Mouse (Mus musculus) left cerebral cortex, adult 11 months (tissue): ENCODE results near the gene Capn12.
"Not testable (repeated sequence)": the region's sequence is repeated elsewhere in the genome, so short reads cannot be mapped to it uniquely, and the experiment has no call there.

Source experiments
- DNase-seq: peaks from one replicate; pipeline ENCODE4 v3.0.0; 2022; ENCODE audit warnings: low spot score

Gene Capn12

GRCm38 (mm10) chr7:28877856-28878255 is 3.4 kb upstream of the Capn12 start:
- DNase-seq = no peak

GRCm38 (mm10) chr7:28879606-28880005 is 1.6 kb upstream of the Capn12 start:
- no peak for DNase-seq

DNA sequence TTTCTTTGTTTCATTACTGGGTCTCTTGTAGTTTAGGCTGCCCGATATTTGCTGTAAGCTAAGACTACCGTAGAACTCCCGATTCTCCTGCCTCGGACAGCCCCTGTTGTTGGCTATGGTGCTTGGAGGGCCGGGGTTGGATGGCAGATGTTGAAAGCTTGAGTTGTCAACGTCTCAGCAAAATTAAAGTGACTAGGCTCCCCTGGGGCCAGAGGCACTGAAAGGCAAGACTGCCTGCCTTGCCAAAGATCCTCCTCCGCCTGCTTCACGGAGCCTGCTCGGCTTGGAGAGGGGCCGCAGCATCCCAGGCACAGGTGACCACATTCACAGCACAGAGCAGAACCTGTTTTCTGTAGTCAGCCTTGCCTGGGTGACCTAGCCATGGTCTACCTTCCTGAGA is 668 bp upstream of the Capn12 start:
- no peak for DNase-seq

GRCm38 (mm10) chr7:28883039-28883438 is 1.8 kb downstream of the Capn12 start:
- no peak for DNase-seq

DNA sequence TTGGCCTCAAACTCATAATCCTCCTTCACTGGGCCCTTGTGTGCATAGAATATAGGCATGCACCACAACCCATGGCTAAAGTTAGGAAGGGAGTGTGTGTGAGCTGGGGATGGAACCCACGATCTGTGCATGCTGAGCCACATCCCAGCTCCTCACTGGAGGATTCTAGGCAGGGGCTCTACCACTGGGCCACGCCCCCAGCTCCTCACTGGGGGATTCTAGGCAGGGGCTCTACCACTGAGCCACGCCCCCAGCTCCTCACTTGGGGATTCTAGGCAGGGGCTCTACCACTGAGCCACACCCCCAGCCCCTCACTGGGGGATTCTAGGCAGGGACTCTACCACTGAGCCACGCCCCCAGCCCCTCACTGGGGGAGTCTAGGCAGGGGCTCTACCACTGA is 2.5 kb downstream of the Capn12 start:
- not testable (repeated sequence) for DNase-seq

GRCm38 (mm10) chr7:28886486-28886885 is 5.3 kb downstream of the Capn12 start:
- DNase-seq = no peak

DNA sequence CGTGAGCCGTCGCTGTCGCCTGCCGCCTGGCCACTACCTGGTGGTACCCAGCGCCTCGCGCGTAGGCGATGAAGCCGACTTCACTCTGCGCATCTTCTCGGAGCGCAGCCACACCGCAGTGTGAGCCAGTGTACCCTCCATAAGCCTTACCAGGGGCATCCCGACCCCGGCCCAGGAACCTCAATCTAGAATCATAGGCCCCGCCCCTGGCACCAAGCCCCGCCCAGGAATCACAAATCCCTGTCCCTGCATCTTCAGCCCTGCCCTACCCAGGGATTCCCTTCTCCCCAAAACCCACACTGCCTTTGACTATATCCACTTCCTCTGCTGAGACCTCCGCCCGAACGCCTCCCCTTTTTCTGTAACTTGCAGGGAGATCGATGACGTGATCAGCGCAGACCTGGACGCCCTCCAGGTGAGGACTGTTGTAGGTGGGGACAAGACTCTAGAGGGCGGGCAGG is 7.5 kb downstream of the Capn12 start:
- no peak for DNase-seq

- no peak for DNase-seq
Observed at GRCm38 (mm10) chr7:28892601-28893000, 11.4 kb downstream of the Capn12 start.

- no peak for DNase-seq
Observed at GRCm38 (mm10) chr7:28893643-28894265, 12.5 kb downstream of the Capn12 start.

DNA sequence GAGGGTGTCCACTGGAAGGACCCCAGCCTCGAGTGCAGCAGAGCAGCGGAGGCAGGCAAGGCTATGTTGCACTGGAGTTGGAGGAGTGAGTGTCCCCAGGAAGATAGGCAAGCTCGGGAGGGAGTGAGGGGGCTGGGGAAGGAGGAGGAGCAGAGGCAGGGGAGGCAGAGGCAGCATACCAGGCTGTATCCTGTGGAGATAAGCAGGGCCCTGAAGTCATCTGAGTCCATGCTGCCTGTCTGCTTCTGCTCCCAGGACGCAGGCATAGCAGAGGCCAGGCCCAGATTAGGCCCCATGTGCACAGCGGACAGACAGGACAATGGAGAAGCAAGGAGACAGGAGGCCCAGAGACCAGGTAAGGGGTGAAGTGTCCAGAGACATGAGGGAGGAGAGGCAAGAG is 13.7 kb downstream of the Capn12 start:
- DNase-seq = no peak

GRCm38 (mm10) chr7:28897661-28898060 is 16.4 kb downstream of the Capn12 start:
- DNase-seq = no peak

DNA sequence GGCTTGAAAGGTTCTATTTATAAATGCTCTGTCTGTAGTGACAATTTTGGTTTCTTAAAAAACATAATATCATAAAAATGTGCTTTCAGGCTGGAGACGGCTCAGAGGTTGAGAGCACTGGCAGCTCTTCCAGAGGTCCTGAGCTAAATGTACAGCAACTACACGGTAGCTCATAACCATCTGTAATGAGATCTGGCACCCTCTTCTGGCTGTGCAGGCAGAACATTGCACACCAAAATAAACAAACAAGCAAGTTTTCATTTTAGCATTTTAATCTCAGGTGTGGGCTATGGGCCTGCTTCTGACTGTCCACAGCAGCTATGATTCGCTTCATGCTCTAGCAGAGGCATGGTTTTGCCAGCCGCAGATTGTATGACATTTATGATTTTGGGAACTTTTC is 18.8 kb downstream of the Capn12 start:
- DNase-seq = no peak

- no peak for DNase-seq
Observed at GRCm38 (mm10) chr7:28901311-28902125, 20.3 kb downstream of the Capn12 start.

- no peak for DNase-seq
Observed at GRCm38 (mm10) chr7:28902180-28902579, 21.0 kb downstream of the Capn12 start.

GRCm38 (mm10) chr7:28902809-28903208 is 21.6 kb downstream of the Capn12 start:
- peak; percentile 69 for DNase-seq

DNA sequence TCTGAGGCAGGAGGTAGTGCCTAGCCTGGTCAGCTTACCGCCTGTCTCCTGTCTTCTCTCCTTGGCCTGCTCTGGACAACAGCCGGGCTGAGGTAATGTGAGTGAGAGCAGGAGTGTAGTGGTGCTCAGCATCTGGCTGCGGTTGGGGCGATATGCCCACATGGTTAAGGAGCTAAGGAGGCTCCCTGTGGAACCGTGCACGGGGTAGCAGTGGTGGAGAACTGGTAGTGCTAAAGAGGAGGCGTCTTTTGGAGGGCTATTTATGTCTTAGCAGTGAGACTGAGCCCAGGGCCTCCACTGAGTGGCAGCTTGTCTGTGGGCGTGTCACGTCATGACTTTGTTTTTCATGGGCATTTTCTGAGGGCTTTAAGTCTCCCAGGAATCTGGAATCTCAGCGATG is 22.6 kb downstream of the Capn12 start:
- peak; percentile 71 for DNase-seq

DNA sequence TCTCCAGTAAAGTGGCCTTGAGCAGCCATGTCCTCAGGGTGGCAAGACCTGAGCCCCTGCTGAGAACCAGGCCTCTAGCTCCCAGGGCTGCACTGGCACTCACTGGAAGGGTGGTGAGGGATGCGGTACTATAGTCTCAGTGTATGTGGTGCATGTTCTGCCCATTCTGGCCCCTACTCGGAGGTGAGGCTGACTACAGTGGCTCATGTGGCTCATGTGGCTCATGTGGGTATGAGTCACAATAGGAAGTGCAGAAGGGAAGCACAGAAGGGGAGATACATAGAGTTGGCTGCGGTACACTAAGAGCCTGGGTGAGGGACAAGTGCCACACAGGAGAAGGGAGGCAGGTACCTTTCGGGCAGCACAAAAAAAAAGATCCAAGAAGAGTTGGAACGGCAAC is 26.0 kb downstream of the Capn12 start:
- no peak for DNase-seq

- no peak for DNase-seq
Observed at GRCm38 (mm10) chr7:28911632-28912031, 30.4 kb downstream of the Capn12 start.

- no peak for DNase-seq
Observed at GRCm38 (mm10) chr7:28913171-28913570, 31.9 kb downstream of the Capn12 start.

GRCm38 (mm10) chr7:28916491-28916890 is 35.3 kb downstream of the Capn12 start:
- DNase-seq = no peak

GRCm38 (mm10) chr7:28917503-28918426 is 36.5 kb downstream of the Capn12 start:
- DNase-seq = no peak

DNA sequence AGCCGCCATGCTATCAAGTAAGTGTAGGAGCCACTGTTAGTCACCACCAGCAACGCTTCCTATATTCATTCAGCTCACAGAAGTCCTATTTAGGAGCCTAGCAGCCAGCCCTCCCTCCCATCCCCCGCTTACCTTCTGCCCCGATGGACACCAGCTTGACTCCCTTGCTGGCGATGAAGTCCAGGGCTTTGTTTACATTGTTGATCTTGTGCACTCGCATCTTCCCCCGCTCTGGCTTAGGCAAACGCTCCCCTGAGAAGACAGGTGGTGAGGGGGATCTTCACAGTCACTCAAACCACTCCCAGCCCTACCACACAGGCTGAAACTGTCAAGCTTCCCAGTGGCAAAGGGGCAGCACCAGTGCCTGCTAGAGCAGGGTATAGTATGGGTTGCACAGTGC is 37.3 kb downstream of the Capn12 start:
- no peak for DNase-seq

- DNase-seq = no peak
Observed at GRCm38 (mm10) chr7:28919815-28920214, 38.6 kb downstream of the Capn12 start.
